Mouse (Mus musculus): ENCODE data around the gene Hbb-y.
"Not testable (repeated sequence)": the region's sequence is repeated elsewhere in the genome, so short reads cannot be mapped to it uniquely, and the experiment has no call there.

The Hbb-y gene

DNA sequence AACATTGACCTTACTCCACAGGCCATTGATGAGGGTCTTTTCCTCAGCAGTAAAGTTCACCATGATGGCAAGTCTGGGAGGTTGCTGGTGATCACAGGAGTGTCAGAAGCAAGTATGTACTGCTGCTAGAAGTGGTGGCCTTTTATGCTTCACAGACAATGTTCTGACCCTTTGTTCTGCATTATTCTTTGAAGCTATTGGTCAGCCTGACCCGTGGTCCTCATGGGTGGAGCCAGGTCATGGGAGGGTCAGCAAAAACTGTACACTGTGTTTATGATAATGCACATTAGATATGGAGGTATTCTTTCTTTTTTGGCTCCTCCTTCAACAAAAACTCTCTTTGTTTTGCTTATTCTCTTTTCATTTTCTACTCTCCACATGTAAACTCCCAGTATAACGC lies at the start of gene Hbb-y:
Gene Hbb-y, minus strand, starts transcription at position 127 of the 400 bp plus-strand sequence.
- CTCF ChIA-PET: no interaction called here

DNA sequence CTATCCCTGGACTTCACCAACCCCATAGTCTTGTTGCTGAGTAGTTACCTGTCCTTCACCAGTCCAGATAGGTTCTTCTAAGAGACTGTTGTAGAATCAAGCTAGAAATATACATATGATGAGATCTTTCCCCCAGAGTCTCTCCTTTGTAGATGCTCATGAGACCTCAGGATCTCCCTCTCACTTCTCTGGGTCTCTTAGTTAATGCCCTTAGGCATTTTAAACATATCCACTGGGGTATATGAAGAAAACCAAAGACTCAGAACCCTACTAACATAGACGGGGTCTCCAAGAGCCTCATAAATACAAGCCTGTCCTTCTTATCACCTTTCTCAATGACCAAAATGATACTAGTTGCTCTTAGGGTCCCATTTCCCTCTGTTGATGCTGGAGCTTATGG lies 41.4 kb upstream of the Hbb-y start, which contains the start of gene Olfr64:
Gene Olfr64, minus strand, starts transcription at position 101 of the 400 bp plus-strand sequence.
- CTCF ChIA-PET: interaction anchor here (1.0 kb wide), 1 partner anchor 155 kb away, joined by 3 read pairs; no protein-coding TSS in a partner anchor

DNA sequence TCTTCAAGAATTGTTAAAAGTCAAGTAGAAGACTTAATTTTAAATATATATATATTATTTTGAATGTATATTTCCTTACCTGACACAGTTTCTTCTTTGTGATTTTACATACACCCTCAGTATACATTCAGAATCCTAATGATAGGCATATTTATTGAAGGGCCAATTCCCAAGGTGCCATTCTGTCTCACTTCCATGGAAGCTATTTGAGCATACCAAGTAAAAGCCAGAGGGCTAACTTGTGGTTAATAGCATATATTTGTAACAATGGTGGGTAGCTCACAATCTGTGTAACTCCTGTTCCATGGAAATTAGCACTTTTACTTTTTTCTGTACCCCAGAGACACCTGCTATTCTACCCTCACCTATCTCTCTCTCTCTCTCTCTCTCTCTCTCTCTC lies 33.1 kb upstream of the Hbb-y start, which contains the start of gene Olfr66:
Gene Olfr66, minus strand, starts transcription at position 101 of the 400 bp plus-strand sequence.
- CTCF ChIA-PET: interaction anchor here (0.9 kb wide), 1 partner anchor 16 kb away, joined by 13 read pairs; no protein-coding TSS in a partner anchor

DNA sequence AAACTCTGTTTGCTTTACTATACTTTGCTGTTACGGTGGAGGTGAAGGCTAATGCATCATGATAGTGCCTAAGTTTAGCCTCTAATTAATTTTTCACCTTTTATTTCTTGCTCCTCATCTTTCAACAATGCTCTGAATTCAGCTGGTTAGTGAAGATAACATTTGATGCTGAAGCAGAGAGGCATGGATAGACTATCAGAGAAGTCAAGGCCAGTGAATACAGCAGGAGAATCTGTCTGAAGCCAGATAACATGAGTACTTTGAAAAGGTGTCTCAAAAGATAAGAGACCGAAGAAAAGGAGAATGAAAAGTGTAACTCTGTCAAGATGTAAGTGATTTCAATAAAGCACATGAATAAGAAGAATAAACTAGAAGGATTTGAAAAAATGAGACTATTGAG lies 24.1 kb upstream of the Hbb-y start:
- CTCF ChIA-PET: no interaction called here

DNA sequence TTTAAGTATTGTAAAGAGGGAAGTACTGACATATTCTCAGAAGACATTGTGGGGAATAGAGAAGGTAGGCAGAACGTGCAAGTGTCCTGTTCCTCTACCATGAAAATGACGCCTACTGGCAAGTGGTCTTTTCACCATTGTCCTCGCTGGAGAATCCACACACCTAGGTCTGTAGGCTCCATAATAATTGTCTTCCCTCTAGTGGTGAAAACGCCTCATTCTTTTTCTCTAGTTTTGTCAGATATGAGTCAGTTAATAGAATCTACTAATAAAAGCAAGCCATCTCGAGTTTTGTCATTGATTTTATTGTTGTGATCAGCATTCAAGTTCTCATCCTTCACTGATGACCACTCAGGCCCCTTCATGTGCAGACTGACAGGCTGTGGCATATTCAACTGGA lies 21.4 kb upstream of the Hbb-y start:
- CTCF ChIA-PET: no interaction called here

DNA sequence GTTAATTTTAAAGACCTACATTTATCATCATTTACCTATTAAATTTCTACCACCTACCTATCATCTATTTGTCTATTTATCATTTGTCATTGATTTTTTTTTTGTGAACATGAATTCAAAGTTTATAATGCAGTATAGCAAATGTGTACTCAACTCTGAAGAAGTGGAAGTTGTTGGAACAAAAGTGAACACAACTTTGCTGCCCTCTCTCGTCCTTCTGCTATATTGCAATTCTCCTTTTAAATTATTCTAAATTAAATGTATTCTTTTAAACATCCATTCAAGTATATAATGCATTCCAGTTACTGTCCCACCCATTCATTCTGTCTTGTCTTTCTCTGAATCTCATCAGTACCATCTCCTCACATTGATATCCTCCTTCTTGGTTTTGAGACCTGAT lies 20.0 kb upstream of the Hbb-y start:
- CTCF ChIA-PET: no interaction called here

DNA sequence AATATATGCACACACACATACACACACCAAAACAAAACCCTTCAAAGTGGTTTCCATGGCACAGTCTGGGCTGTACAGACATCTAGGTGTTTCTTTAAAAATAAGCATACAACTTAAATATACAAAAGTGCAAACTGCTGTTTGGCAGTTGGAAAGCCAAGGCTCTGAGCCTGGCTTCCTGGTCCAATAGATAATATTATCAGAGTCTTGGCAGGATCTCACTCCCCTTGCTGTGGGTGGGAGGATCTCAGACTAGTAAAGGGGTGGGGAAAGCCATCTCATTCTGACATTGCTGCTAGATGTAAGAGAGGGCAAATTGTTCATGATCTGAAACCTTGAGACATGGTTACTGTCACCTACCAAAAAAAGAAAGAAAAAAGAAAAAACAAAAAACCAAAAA lies 17.7 kb upstream of the Hbb-y start:
- CTCF ChIA-PET: no interaction called here

DNA sequence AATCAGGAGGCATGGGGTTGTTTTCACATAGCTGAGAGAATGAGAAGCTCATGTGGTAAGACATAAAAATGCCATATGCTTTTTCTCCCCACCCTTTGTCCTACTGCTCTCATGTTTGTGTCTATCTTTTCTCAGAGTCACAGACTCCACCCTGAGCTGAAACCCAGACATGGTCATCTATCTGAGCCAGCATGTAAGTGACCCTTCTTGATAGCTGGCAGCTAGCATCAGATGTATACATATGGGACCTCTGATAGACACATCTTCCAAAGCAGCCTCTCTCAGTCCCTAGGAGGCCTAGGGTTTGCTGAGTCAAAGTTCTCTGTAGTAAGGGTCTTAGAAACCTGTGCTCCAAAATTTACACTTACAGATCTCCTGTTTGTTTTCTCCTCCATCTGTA lies 12.7 kb upstream of the Hbb-y start:
- CTCF ChIA-PET: no interaction called here

DNA sequence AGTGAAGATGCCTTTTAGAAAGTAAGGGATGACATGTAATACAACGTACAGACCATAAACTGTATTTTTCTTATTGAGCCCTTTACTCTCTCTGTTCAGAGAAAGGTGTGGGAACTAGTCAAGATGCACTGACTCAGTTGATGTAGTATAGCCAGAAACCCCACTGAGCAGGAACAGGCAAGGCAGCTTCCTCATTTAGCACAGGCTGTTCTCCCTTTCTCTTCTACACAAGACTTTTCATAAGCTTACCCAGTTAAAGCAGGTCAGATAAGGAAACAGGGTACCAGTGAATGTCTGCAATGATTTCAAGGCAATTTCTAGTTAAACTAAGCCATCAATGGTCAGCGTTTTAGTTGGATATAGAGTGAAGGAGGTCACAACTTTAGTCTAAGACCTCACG lies 8.5 kb upstream of the Hbb-y start:
- CTCF ChIA-PET: interaction anchor here (0.6 kb wide), 1 partner anchor 67 kb away, joined by 3 read pairs; no protein-coding TSS in a partner anchor

DNA sequence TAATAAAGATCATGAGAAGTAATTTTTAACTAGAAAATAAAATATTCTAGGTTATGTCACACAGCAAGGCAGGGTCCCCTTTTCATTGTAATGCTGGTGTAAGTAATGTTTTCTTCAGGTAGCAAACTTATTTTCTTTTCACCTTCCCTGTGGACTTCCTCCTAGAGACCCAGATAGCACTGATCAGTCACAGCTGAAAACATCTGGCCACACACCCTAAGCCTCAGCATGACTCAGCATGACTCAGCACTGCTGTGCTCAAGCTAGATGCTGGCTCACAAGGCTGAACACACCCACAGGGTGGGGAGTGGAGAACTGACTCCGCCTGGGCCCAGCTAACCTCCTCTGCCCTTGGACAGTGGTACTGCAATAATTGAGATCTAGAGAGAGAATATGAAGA lies 7.8 kb upstream of the Hbb-y start:
- CTCF ChIA-PET: interaction anchor here (0.6 kb wide), 1 partner anchor 67 kb away, joined by 3 read pairs; no protein-coding TSS in a partner anchor

DNA sequence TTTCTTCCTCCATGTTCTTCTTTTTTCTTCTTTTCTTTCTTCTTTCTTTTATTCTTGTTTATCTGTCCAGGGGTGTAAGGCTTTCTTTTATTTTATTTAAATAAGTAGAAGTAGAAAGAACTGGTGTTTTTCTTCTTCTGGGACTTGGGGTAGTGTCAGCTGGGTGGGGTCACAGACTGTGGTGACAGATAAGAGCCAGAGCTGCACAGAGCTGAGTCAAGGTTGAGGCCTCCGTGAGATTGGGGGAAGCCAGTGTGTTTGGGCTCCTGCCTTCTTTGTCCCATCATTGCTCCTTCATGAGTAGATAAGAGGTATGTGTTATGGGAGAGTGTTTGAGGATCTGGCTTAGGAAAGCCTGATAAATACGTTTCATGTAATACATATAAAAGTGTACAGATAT lies 6.1 kb upstream of the Hbb-y start:
- CTCF ChIA-PET: no interaction called here

DNA sequence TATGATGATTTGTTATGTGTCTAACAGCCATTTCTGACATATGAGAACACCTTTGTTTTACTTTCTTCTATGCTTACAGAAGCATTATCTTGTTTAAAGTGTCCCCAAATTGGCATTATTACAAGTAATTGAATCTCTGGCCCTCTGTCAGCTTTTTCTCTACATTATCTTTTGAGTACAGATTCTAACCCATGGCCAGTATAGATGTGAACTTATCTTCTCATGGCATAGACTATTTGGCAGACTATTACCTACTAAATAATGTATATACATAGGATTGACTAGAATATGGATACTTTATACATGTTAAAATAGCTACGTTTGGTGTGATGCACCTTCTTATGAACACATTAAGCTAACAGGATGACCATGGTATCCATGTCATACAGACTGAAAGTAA lies 1.7 kb upstream of the Hbb-y start:
- CTCF ChIA-PET: no interaction called here

DNA sequence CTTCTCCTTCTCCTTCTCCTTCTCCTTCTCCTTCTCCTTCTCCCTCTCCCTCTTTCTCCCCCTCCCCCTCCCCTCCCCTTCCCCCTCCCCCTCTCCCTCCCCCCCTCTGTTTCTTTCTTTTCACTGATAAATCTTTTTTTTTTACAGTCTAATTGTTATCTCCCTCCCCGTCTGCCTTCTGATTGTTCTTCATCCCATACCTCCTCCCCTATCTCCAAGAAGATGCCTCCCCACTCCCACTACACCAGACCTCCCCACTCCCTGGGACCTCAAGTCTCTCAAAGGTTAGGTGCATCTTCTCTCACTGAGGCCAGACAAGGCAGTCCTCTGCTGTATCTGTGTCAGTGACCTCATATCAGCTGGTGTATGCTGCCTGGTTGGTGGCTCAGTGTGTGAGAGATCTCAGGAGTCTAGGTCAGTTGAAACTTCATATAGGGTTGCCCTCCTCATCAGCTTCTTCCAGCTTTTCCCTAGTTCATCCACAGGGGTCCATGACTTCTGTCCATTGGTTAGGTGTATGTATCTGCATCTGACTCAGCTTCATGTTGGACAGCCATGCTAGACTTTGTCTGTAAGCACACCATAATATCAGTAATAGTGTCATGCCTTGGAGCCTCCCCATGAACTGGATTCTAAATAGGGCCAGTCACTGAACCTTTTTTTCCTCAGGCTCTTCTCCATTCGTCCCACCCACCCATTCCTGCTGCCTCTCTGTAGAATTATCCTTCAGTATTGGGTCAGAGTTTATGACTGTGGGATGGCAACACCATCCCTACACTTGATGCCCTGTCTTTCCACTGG lies 8.3 kb downstream of the Hbb-y start:
- CTCF ChIA-PET: no interaction called here

DNA sequence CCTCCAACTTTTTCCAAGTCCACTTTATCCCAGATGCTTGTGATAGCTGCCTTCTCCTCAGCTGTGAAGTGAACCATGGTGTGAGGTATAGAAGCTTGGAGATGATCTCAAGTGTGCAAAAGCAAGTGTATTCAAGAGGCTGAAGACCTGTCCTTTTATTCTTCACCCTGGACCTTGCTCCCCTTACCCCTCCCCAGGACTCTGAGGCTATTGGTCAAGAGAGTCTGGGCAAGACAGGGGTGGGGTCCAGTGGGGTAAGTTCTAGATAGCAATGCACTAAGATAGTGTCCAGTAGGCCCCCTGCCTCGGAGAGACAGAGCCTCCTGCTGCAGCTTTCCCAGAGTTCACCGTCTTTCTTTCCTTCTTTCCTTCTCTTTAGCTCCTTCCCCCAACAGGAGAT lies 10.0 kb downstream of the Hbb-y start, which contains the start of gene Hbb-bh1:
Gene Hbb-bh1, minus strand, starts transcription at position 131 of the 400 bp plus-strand sequence.
- CTCF ChIA-PET: no interaction called here

DNA sequence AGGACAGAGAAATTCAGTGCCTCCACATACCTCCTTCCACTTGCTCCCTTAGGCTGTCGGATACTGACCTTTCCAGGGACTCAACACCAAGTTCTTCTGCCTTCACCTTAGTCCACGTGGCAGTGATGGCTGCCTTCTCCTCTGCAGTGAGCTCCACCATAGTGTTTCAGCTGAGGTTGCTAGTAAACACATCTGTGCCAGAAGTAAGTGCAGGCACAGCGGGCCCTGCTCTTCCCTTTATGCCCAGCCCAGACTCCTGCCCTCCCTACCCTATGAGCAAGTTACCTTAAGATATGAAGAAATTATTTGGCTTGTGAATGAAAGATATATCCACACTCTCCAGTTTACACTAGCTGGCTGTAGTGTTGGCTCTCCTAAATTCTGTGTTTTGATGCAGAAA lies 12.7 kb downstream of the Hbb-y start, which contains the start of gene Hbb-bh2:
Gene Hbb-bh2, minus strand, starts transcription at position 253 of the 400 bp plus-strand sequence.
- CTCF ChIA-PET: no interaction called here

DNA sequence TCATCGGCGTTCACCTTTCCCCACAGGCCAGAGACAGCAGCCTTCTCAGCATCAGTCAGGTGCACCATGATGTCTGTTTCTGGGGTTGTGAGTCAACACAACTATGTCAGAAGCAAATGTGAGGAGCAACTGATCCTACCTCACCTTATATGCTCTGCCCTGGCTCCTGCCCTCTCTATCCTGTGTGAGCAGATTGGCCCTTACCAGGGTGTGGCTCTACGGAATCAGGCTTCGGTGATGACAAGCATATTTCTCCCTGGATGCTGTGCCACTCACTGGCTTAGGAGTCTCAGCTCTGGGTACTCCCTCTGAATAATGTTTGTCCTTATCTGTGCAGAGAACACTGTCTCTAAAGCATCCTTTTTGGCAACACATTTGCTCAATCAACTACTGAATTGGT lies 25.2 kb downstream of the Hbb-y start, which contains the start of gene Hbb-bs:
Gene Hbb-bs, minus strand, starts transcription at position 289 of the 400 bp plus-strand sequence.
- CTCF ChIA-PET: no interaction called here

DNA sequence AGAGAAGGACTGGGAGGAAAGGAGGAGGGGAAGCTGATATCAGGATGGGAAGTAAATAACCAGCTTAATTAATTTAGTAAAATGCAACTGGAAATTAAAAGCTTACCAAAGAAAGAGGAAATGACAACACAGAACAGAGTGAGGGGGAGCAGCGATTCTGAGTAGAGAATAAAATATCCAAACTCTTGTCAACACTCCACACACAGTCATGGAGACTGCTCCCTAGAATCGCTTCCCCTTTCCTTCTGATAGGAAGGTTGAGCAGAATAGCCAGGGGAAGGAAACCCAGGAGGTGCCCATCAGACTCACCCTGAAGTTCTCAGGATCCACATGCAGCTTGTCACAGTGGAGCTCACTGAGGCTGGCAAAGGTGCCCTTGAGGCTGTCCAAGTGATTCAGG lies 25.9 kb downstream of the Hbb-y start:
- CTCF ChIA-PET: not testable (repeated sequence)

DNA sequence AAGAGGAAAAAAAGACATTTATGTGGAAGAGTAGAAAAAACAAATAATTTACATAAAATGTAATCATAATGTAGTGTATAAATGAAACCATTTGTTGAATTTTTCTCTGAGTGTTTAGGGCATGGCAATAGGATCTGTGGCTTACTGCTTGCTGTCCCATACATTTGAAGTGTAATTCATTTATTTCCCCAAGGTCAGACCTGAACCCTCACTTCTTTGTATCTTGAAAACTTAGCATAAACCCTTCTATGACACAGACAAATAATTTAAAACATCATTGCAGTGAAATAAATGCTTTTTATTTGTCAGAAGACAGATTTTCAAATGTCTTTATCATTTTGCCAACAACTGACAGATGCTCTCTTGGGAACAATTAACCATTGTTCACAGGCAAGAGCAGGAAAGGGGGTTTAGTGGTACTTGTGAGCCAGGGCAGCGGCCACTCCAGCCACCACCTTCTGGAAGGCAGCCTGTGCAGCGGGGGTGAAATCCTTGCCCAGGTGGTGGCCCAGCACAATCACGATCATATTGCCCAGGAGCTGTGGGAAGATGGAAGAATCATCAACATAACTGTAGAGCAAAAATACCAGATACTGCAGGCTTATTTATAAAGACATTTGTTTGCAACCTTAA lies 26.6 kb downstream of the Hbb-y start:
- CTCF ChIA-PET: no interaction called here

DNA sequence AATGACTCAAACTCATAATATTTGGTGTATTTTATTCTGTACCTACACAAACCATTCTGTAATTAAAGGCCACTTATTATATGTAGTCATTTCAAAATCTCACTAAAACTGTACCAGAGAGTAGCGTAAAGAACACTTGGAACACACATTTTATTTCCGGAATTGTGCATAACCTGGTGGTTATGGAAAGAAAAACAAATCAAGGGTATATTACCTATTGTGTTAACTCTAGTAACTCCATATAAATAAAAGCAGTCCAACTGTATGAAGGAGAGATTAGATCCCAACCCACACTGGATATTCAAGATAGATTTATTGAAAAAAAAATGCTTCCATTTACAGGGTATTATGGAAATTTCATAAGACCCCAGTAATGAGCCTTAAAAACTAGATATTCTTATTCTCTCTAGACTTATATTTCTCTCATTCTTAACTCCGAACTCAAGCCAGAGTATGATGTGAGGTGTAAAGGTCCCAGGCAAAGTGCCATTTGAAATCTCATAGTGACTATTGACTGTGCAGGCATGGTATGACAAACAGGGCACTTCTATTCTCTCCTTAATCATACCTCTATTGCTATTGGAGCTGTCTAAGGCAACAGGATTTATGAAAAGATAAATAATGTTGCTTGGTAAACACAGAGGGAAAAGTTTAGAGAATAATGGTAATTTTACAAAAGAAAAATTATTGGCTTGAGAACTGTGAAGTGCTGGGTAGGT lies 27.3 kb downstream of the Hbb-y start:
- CTCF ChIA-PET: no interaction called here

DNA sequence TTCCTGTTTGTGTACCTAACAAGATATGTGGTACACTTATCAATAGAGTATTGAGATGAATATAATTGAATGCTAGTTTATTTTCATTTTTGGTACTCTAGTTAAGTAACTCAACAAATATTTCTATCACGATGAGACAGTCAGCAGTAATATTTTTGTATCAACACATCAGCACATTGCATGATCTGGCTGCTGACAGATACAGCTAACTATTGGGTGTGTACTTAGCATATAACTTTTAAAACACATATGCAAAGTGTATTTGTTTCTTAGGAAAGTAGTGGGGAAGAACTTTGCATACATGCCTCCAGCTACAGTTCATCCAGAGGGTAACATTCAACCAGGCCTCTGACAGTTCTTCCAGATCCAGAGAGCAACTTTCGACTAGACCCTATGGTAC lies 28.4 kb downstream of the Hbb-y start:
- CTCF ChIA-PET: no interaction called here

DNA sequence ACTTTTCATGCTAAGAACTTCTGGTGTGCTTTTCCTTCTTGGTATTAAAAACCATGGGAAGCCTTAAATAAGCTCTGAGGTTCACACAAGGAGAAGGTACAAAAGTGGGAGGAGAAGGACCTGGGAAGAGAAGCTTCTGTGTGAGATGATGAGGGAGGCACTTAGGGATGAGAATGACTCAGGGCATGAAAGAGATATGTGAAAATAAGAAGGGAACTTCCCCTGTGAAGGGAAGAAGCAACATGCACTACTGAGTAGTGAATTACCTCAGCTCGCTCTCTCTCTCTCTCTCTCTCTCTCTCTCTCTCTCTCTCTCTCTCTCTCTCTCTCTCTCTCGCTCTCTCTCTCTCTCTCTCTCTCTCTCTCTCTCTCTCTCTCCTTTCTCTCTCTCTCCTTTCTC lies 37.9 kb downstream of the Hbb-y start:
- CTCF ChIA-PET: not testable (repeated sequence)

DNA sequence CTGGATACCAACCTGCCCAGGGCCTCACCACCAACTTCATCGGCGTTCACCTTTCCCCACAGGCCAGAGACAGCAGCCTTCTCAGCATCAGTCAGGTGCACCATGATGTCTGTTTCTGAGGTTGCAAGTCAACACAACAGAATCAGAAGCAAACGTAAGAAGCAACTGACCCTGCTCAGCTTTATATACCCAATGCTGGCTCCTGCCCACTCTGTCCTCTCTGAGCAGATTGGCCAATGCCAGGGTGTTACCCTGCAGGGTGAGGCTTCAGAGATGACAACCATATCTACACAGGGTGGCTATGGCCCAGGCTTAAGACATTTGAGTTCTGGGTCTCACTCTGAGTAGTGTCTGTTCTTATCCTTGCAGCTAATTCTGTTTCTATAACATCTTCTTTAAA lies 39.2 kb downstream of the Hbb-y start, which contains the start of gene Hbb-bt:
Gene Hbb-bt, minus strand, starts transcription at position 231 of the 400 bp plus-strand sequence.
- CTCF ChIA-PET: interaction anchor here (0.6 kb wide), 1 partner anchor 1187 kb away, joined by 7 read pairs; no protein-coding TSS in a partner anchor

Measured in spleen, embryonic (tissue).